Mouse (Mus musculus) olfactory bulb, adult 2 months (tissue): ENCODE data around the gene Prom2.

Source experiments
- CTCF ChIP-seq: fragments of 200-500 bp; IDR thresholded peaks from 2 replicates; pipeline ENCODE4 v1.5.1; 2012; ENCODE audit warnings: low read depth, mild to moderate bottlenecking, low read length, moderate library complexity; ENCODE audit not compliant: insufficient read depth
- POLR2A ChIP-seq: fragments of 200-500 bp; IDR thresholded peaks from 2 replicates; pipeline ENCODE4 v1.6.1; 2012; ENCODE audit warnings: mild to moderate bottlenecking, low read depth, low read length, moderate library complexity; ENCODE audit not compliant: insufficient read depth

DNA sequence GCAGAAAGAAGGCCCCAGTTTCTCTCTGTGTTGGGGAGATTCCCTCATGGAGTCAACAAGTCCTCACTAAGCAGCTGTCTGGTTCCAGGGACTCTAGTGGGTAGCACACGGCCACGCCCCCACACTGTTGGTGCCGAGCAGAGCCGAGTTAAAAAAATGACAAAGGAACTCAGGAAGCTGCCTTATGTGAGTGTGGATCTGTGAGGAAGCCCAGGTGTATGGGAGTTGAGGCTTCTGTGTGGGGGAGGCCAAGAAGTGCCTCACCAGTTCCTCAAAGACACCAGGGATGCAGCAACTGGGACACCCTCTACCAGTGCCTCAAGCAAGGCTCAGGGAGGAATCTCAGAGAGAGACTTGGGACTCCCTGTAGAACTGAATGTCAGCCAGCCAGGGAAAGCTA, 62.1 kb downstream of the Prom2 start:
- TF ChIP-seq CTCF (no peak), POLR2A (no peak)
